Mouse (Mus musculus): ENCODE measurements at regions not wholly inside any gene's neighbourhood (a gene's known extent, or its start where the extent isn't known, plus 50 kb on each side); places are given as distances from the start of the nearest gene placed in this dataset.

DNA sequence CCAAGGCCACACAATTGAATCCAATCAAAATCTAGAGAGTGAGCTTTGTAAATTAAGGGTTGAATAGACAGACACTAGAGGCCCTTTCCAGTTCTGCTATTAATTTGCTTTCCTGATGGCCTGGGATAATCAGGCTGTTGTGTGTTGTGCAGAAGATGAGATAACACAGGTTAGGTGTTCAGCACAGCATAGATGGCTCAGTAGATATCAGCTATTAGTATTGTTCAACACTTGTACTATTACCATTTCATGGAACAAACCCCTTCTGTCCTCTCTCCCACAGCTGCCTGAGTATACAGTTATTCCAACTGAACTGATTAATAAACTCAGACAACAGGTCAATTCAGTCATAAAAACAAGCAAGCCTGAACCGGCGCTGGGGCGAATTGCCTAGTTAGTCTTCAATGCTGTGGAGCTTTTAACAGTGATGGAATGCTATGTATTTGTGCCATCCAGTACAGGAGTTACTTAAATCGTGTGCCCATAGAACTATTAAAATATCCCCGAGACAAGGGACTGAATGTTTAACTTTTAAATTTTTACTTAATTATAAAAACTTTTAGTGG, 263.1 kb upstream of the Pfn2 start:
- TF ChIP-seq NRF1 (IDR thresholded peaks at IDR 0.05; ENCODE audit: insufficient read depth, low read depth, low read length, poor library complexity, severe bottlenecking) (no peak), RCOR1 (IDR thresholded peaks at IDR 0.05; ENCODE audit: low read depth, low read length) (no peak), CTCF (IDR thresholded peaks at IDR 0.05 in 2 of 3, conservative IDR thresholded peaks at IDR 0.05 in 1 of 3; ENCODE audit: control insufficient read depth in 1 of 3, insufficient read depth in 1 of 3, low read depth in 2 of 3, low read length in 3 of 3, poor library complexity in 1 of 3, severe bottlenecking in 1 of 3) (no peak), EP300 (IDR thresholded peaks at IDR 0.05; ENCODE audit: low read depth in 1 of 2, low read length in 2 of 2) (no peak), NELFE (IDR thresholded peaks at IDR 0.05; ENCODE audit: low read depth, low read length) (no peak), POLR2A (IDR thresholded peaks at IDR 0.05; ENCODE audit: control insufficient read depth in 1 of 2, insufficient read depth in 1 of 2, low read depth in 1 of 2, low read length in 2 of 2, poor library complexity in 1 of 2) (no peak), CHD2 (IDR thresholded peaks at IDR 0.05; ENCODE audit: low read length) (no peak), RAD21 (IDR thresholded peaks at IDR 0.05; ENCODE audit: low read depth, low read length) (no peak), MXI1 (IDR thresholded peaks at IDR 0.05; ENCODE audit: low read depth, low read length) (no peak), KAT2A (conservative IDR thresholded peaks at IDR 0.05; ENCODE audit: low read depth, low read length) (no peak), SIN3A (IDR thresholded peaks at IDR 0.05; ENCODE audit: low read length) (no peak), E2F4 (IDR thresholded peaks at IDR 0.05; ENCODE audit: borderline replicate concordance, low read depth, low read length) (no peak)

Measured in MEL (cell line).